Mouse (Mus musculus) liver, adult 2 months (tissue): ENCODE data around the gene Olfr1055. TPM values are rescaled to one million over a fixed set of nuclear protein-coding genes. Genes with fewer than 3 reads are reported as not detected.

Source experiments
- DNase-seq: peaks from one replicate; pipeline ENCODE4 v3.0.0-alpha.2; 2011; ENCODE audit warnings: low read depth, low spot score; ENCODE audit errors: extremely low read depth
- H3K27ac ChIP-seq: fragments of 200-500 bp; replicated peaks from 2 replicates; pipeline ENCODE4 v1.5.1; 2012; ENCODE audit warnings: low read depth, mild to moderate bottlenecking, control low read depth, inconsistent platforms, low read length; ENCODE audit not compliant: insufficient read depth
- H3K27me3 ChIP-seq: fragments of 200-500 bp; 2 replicates; pipeline ENCODE4 v1.6.1; 2012; ENCODE audit warnings: mild to moderate bottlenecking, moderate library complexity, low read length, inconsistent platforms; ENCODE audit not compliant: control insufficient read depth, insufficient read depth
- H3K36me3 ChIP-seq: fragments of 200-500 bp; 2 replicates; pipeline ENCODE4 v1.6.1; 2012; ENCODE audit warnings: low read length, inconsistent platforms; ENCODE audit not compliant: control insufficient read depth, insufficient read depth
- H3K4me1 ChIP-seq: fragments of 200-500 bp; 2 replicates; pipeline ENCODE4 v1.6.1; 2011; ENCODE audit warnings: low read length; ENCODE audit not compliant: control insufficient read depth, insufficient read depth
- H3K4me3 ChIP-seq: fragments of 200-500 bp; 2 replicates; pipeline ENCODE4 v1.5.1; 2011; ENCODE audit warnings: low read depth, mild to moderate bottlenecking, control low read depth, low read length, moderate library complexity; ENCODE audit not compliant: insufficient read depth
- H3K79me2 ChIP-seq: fragments of 200-500 bp; 2 replicates; pipeline ENCODE4 v1.6.1; 2012; ENCODE audit warnings: inconsistent platforms, mild to moderate bottlenecking, low read length, moderate library complexity; ENCODE audit not compliant: control insufficient read depth, insufficient read depth
- H3K9ac ChIP-seq: fragments of 200-500 bp; 2 replicates; pipeline ENCODE4 v1.6.1; 2012; ENCODE audit warnings: low read depth, mild to moderate bottlenecking, control low read depth, inconsistent platforms, low read length
- CTCF ChIP-seq: fragments of 200-500 bp; IDR thresholded peaks from 2 replicates; pipeline ENCODE4 v1.5.1; 2011; ENCODE audit warnings: low read depth, low read length, control low read depth
- POLR2A ChIP-seq: fragments of 200-500 bp; IDR thresholded peaks from 2 replicates; pipeline ENCODE4 v1.6.1; 2011; ENCODE audit warnings: low read length, control low read depth; ENCODE audit not compliant: insufficient read depth; ENCODE audit errors: extremely low read depth
- WGBS: fragments of 180-500 bp; shearing (Covaris S2); methylation state at CpG from one replicate; pipeline ENCODE4 v1.1.7; 2018; 5-methylcytosine and 5-hydroxymethylcytosine counted together
- polyA plus RNA-seq: library from polyadenylated mRNA; depleted of rRNA; stranded (reverse); fragments of >200 nt; gene quantifications from 2 replicates; pipeline ENCODE4 v1.2.3, GENCODE M21; 2012; rRNA removed
- total RNA-seq: library from RNA; depleted of rRNA; stranded (reverse); fragments of >200 nt; gene quantifications from 2 replicates; pipeline ENCODE4 v1.2.3, GENCODE M21; 2014; rRNA removed

The Olfr1055 gene
- total and polyA plus RNA-seq, 2 experiments = not detected

- no peak for DNase-seq
- WGBS = 83% methylated on average over 3 of the region's 3 CpGs
- no peak within 1 kb of the TSS for H3K27ac ChIP-seq
- TF ChIP-seq POLR2A = no peak
- TF ChIP-seq CTCF = no peak
- no peak within 1 kb of the TSS for H3K4me3 ChIP-seq
- no peaks in the 10 kb centered on the region for H3K27me3 ChIP-seq
- no peaks in the 10 kb centered on the region for H3K36me3 ChIP-seq
- H3K79me2 ChIP-seq = no peaks in the 10 kb centered on the region
- H3K9ac ChIP-seq = no peak within 1 kb of the TSS
- H3K4me1 ChIP-seq = no peaks in the 10 kb centered on the region
Observed at GRCm38 (mm10) chr2:86335333-86335732, 14.8 kb downstream of the Olfr1055 start, which contains the start of gene Olfr1054. Gene Olfr1054 (minus strand): TSS chr2:86335433.

GRCm38 (mm10) chr2:86315184-86315583 lies 34.9 kb downstream of the Olfr1055 start, which contains the start of gene Olfr1053:
Gene Olfr1053 (minus strand): TSS chr2:86315284.
- WGBS = 57% methylated on average over 3 of the region's 3 CpGs

More at GRCm38 (mm10) chr2:86315184-86315583, 34.9 kb downstream of the Olfr1055 start, which contains the start of gene Olfr1053:
- H3K79me2 ChIP-seq = no peaks in the 10 kb centered on the region
- no peaks in the 10 kb centered on the region for H3K36me3 ChIP-seq
- no peaks in the 10 kb centered on the region for H3K4me1 ChIP-seq
- no peak within 1 kb of the TSS for H3K9ac ChIP-seq
- H3K4me3 ChIP-seq = no peak within 1 kb of the TSS
- no peak for DNase-seq
- no peak within 1 kb of the TSS for H3K27ac ChIP-seq
- TF ChIP-seq POLR2A (no peak), CTCF (no peak)
- H3K27me3 ChIP-seq = no peaks in the 10 kb centered on the region

Other genes with a start within 250 kb of the Olfr1055 start
- gene Olfr1039, start 214.4 kb downstream of the Olfr1055 start, total RNA-seq = not detected in 2 replicates
- gene Olfr1039, start 214.4 kb downstream of the Olfr1055 start, polyA plus RNA-seq = not detected in 2 replicates
- gene Olfr1040, start 203.6 kb downstream of the Olfr1055 start, total RNA-seq = not detected in 2 replicates
- not detected in 2 replicates for gene Olfr1040, start 203.6 kb downstream of the Olfr1055 start, polyA plus RNA-seq
- not detected in 2 replicates for gene Olfr1042, start 188.4 kb downstream of the Olfr1055 start, total RNA-seq
- not detected in 2 replicates for gene Olfr1042, start 188.4 kb downstream of the Olfr1055 start, polyA plus RNA-seq
- not detected in 2 replicates for gene Olfr1043, start 182.8 kb downstream of the Olfr1055 start, total RNA-seq
- not detected in 2 replicates for gene Olfr1043, start 182.8 kb downstream of the Olfr1055 start, polyA plus RNA-seq
- gene Olfr1044, start 172.5 kb downstream of the Olfr1055 start, total RNA-seq = not detected in 2 replicates
- gene Olfr1044, start 172.5 kb downstream of the Olfr1055 start, polyA plus RNA-seq = not detected in 2 replicates
- gene Olfr52, start 164.6 kb downstream of the Olfr1055 start, total RNA-seq = not detected in 2 replicates
- not detected in 2 replicates for gene Olfr52, start 164.6 kb downstream of the Olfr1055 start, polyA plus RNA-seq
- not detected in 2 replicates for gene Olfr1045, start 147.3 kb downstream of the Olfr1055 start, total RNA-seq
- not detected in 2 replicates for gene Olfr1045, start 147.3 kb downstream of the Olfr1055 start, polyA plus RNA-seq
- not detected in 2 replicates for gene Olfr1046, start 131.0 kb downstream of the Olfr1055 start, total RNA-seq
- gene Olfr1046, start 131.0 kb downstream of the Olfr1055 start, polyA plus RNA-seq = not detected in 2 replicates
- not detected in 2 replicates for gene Olfr1047, start 118.9 kb downstream of the Olfr1055 start, total RNA-seq
- not detected in 2 replicates for gene Olfr1047, start 118.9 kb downstream of the Olfr1055 start, polyA plus RNA-seq
- gene Olfr1048, start 110.0 kb downstream of the Olfr1055 start, total RNA-seq = not detected in 2 replicates
- not detected in 2 replicates for gene Olfr1048, start 110.0 kb downstream of the Olfr1055 start, polyA plus RNA-seq
- gene Olfr1049, start 92.0 kb downstream of the Olfr1055 start, total RNA-seq = not detected in 2 replicates
- not detected in 2 replicates for gene Olfr1049, start 92.0 kb downstream of the Olfr1055 start, polyA plus RNA-seq
- gene Olfr1051, start 71.2 kb downstream of the Olfr1055 start, total RNA-seq = not detected in 2 replicates
- not detected in 2 replicates for gene Olfr1051, start 71.2 kb downstream of the Olfr1055 start, polyA plus RNA-seq
- gene Olfr1052, start 57.8 kb downstream of the Olfr1055 start, total RNA-seq = not detected in 2 replicates
- gene Olfr1052, start 57.8 kb downstream of the Olfr1055 start, polyA plus RNA-seq = not detected in 2 replicates
- gene Olfr1053, start 35.0 kb downstream of the Olfr1055 start, total RNA-seq = not detected in 2 replicates
- gene Olfr1053, start 35.0 kb downstream of the Olfr1055 start, polyA plus RNA-seq = not detected in 2 replicates
- gene Olfr1054, start 14.9 kb downstream of the Olfr1055 start, total RNA-seq = not detected in 2 replicates
- gene Olfr1054, start 14.9 kb downstream of the Olfr1055 start, polyA plus RNA-seq = not detected in 2 replicates
- not detected in 2 replicates for gene Olfr1056, start 12.2 kb upstream of the Olfr1055 start, total RNA-seq
- not detected in 2 replicates for gene Olfr1056, start 12.2 kb upstream of the Olfr1055 start, polyA plus RNA-seq
- not detected in 2 replicates for gene Olfr1057, start 28.1 kb upstream of the Olfr1055 start, total RNA-seq
- not detected in 2 replicates for gene Olfr1057, start 28.1 kb upstream of the Olfr1055 start, polyA plus RNA-seq
- not detected in 2 replicates for gene Olfr1058, start 38.3 kb upstream of the Olfr1055 start, total RNA-seq
- gene Olfr1058, start 38.3 kb upstream of the Olfr1055 start, polyA plus RNA-seq = not detected in 2 replicates
- gene Olfr1061, start 63.8 kb upstream of the Olfr1055 start, total RNA-seq = not detected in 2 replicates
- not detected in 2 replicates for gene Olfr1061, start 63.8 kb upstream of the Olfr1055 start, polyA plus RNA-seq
- not detected in 2 replicates for gene Olfr1062, start 76.5 kb upstream of the Olfr1055 start, total RNA-seq
- not detected in 2 replicates for gene Olfr1062, start 76.5 kb upstream of the Olfr1055 start, polyA plus RNA-seq
- not detected in 2 replicates for gene Olfr1065, start 100.3 kb upstream of the Olfr1055 start, total RNA-seq
- not detected in 2 replicates for gene Olfr1065, start 100.3 kb upstream of the Olfr1055 start, polyA plus RNA-seq
- not detected in 2 replicates for gene Olfr1066, start 106.0 kb upstream of the Olfr1055 start, total RNA-seq
- not detected in 2 replicates for gene Olfr1066, start 106.0 kb upstream of the Olfr1055 start, polyA plus RNA-seq
- gene Olfr228, start 137.1 kb upstream of the Olfr1055 start, total RNA-seq = not detected in 2 replicates
- not detected in 2 replicates for gene Olfr228, start 137.1 kb upstream of the Olfr1055 start, polyA plus RNA-seq
- not detected in 2 replicates for gene Olfr1076, start 158.2 kb upstream of the Olfr1055 start, total RNA-seq
- gene Olfr1076, start 158.2 kb upstream of the Olfr1055 start, polyA plus RNA-seq = not detected in 2 replicates
- not detected in 2 replicates for gene Olfr1079, start 192.2 kb upstream of the Olfr1055 start, total RNA-seq
- not detected in 2 replicates for gene Olfr1079, start 192.2 kb upstream of the Olfr1055 start, polyA plus RNA-seq
- gene Olfr1080, start 208.0 kb upstream of the Olfr1055 start, total RNA-seq = not detected in 2 replicates
- not detected in 2 replicates for gene Olfr1080, start 208.0 kb upstream of the Olfr1055 start, polyA plus RNA-seq
- gene Olfr1082, start 248.7 kb upstream of the Olfr1055 start, total RNA-seq = not detected in 2 replicates
- gene Olfr1082, start 248.7 kb upstream of the Olfr1055 start, polyA plus RNA-seq = not detected in 2 replicates